Mouse (Mus musculus) heart, embryonic 14.5 days (tissue): ENCODE measurements around the gene Myo18b. TPM values are rescaled to one million over a fixed set of nuclear protein-coding genes. Genes with fewer than 3 reads are reported as not detected.

Experiments used
- ATAC-seq: fragments of 200-750 bp; cut with Nextera tagmentation; 2 replicates; pipeline ENCODE4 v1.8.0; 2017; ENCODE audit warnings: low read depth, moderate TSS enrichment; ENCODE audit not compliant: insufficient number of reproducible peaks, insufficient read depth, low FRiP score
- H3K27ac ChIP-seq, 2 experiments: fragments of 200-500 bp in 1 of 2; fragments of 300-500 bp in 1 of 2; sonication (generic) in 1 of 2; replicated peaks in 1 of 2; 2 replicates each; pipeline ENCODE4 v1.5.1; 2012 to 2014; ENCODE audit warnings: low read depth in 2 of 2, low read length in 2 of 2, control low read depth in 1 of 2, mild to moderate bottlenecking in 1 of 2, mixed read lengths in 1 of 2; ENCODE audit not compliant: control insufficient read depth in 1 of 2, insufficient read depth in 1 of 2
- H3K27me3 ChIP-seq: fragments of 300-500 bp; sonication (generic); 2 replicates; pipeline ENCODE4 v1.6.1; 2014; ENCODE audit warnings: mild to moderate bottlenecking, low read length, control low read depth; ENCODE audit not compliant: control insufficient read depth, insufficient read depth
- H3K36me3 ChIP-seq: fragments of 300-500 bp; sonication (generic); 2 replicates; pipeline ENCODE4 v1.6.1; 2014; ENCODE audit warnings: mild to moderate bottlenecking, control low read depth, low read length, mixed read lengths; ENCODE audit not compliant: control insufficient read depth, insufficient read depth
- H3K4me1 ChIP-seq, 2 experiments: fragments of 200-500 bp in 1 of 2; fragments of 300-500 bp in 1 of 2; sonication (generic) in 1 of 2; 2 replicates each; pipeline ENCODE4 v1.6.1; 2012 to 2014; ENCODE audit warnings: low read length in 2 of 2, control low read depth in 1 of 2, mixed read lengths in 1 of 2; ENCODE audit not compliant: control insufficient read depth in 2 of 2, insufficient read depth in 2 of 2
- H3K4me2 ChIP-seq: fragments of 300-500 bp; sonication (generic); 2 replicates; pipeline ENCODE4 v1.6.1; 2014; ENCODE audit warnings: mild to moderate bottlenecking, low read length
- H3K4me3 ChIP-seq, 2 experiments: fragments of 200-500 bp in 1 of 2; fragments of 300-500 bp in 1 of 2; sonication (generic) in 1 of 2; 2 replicates each; pipeline ENCODE4 v1.5.1; 2012 to 2014; ENCODE audit warnings: low read length in 2 of 2, mild to moderate bottlenecking in 2 of 2, control low read depth in 1 of 2, low read depth in 1 of 2, moderate library complexity in 1 of 2; ENCODE audit not compliant: control insufficient read depth in 1 of 2, insufficient read depth in 1 of 2
- H3K9ac ChIP-seq: fragments of 300-500 bp; sonication (generic); 2 replicates; pipeline ENCODE4 v1.6.1; 2014; ENCODE audit warnings: mild to moderate bottlenecking, low read length
- H3K9me3 ChIP-seq: fragments of 300-500 bp; sonication (generic); 2 replicates; pipeline ENCODE4 v1.6.1; 2016; ENCODE audit warnings: low read length, control low read depth; ENCODE audit not compliant: control insufficient read depth
- WGBS: fragments of 180-500 bp; shearing (Covaris S2); extraction: QIAGEN DNeasy Blood & Tissue Kit; methylation state at CpG from one replicate; pipeline ENCODE4 v1.1.7; 2014; 5-methylcytosine and 5-hydroxymethylcytosine counted together
- polyA plus RNA-seq: library from polyadenylated mRNA; unstranded; fragments of >200 nt; fragmentation: Nextera tagmentation; extraction: Ambion mirVana; gene quantifications from 2 replicates; pipeline ENCODE4 v1.2.1, GENCODE M21; 2014

The Myo18b gene
- polyA plus RNA-seq, 1 experiment from 2014 or later, result 33.6 TPM

- Histone ChIP-seq H3K4me3 (no peak overlapping the region), H3K4me2 (no peak overlapping the region), H3K9me3 (no peaks in the 10 kb centered on the region), H3K9ac (no peak overlapping the region), H3K4me1 (no peaks in the 10 kb centered on the region), H3K27me3 (no peaks in the 10 kb centered on the region), H3K27ac (no peak overlapping the region), H3K36me3 (peaks cover 93% of the 10 kb centered on the region)
- WGBS, result 80% methylated on average over 3 of the region's 3 CpGs
- no peak for ATAC-seq
Observed at GRCm38 (mm10) chr5:112761415-112762075, 134.6 kb downstream of the Myo18b start.

- peaks cover 91% of the 10 kb centered on the region for H3K36me3 ChIP-seq
- no peak overlapping the region for H3K9ac ChIP-seq
- H3K4me3 ChIP-seq, result no peak overlapping the region
- no peak for ATAC-seq
- 13% methylated on average over 10 of the region's 10 CpGs for WGBS
- H3K27me3 ChIP-seq, result no peaks in the 10 kb centered on the region
- H3K4me2 ChIP-seq, result no peak overlapping the region
- no peaks in the 10 kb centered on the region for H3K9me3 ChIP-seq
- no peak overlapping the region for H3K27ac ChIP-seq
- H3K4me1 ChIP-seq, result peaks cover 0 to 2% of the 10 kb centered on the region in 2 experiments; a peak in 1 of 4 replicates
Observed at GRCm38 (mm10) chr5:112755581-112755980, 140.6 kb downstream of the Myo18b start.

GRCm38 (mm10) chr5:112749634-112750033 is 146.5 kb downstream of the Myo18b start:
- ATAC-seq, result no peak
- Histone ChIP-seq H3K4me2 (no peak overlapping the region), H3K27ac (no peak overlapping the region), H3K9me3 (no peaks in the 10 kb centered on the region), H3K4me1 (no peaks in the 10 kb centered on the region), H3K4me3 (no peak overlapping the region), H3K27me3 (no peaks in the 10 kb centered on the region), H3K9ac (no peak overlapping the region), H3K36me3 (peaks cover 61% of the 10 kb centered on the region)
- WGBS, result 64% methylated on average over 5 of the region's 5 CpGs

- no peaks in the 10 kb centered on the region for H3K4me1 ChIP-seq
- no peak overlapping the region for H3K9ac ChIP-seq
- no peaks in the 10 kb centered on the region for H3K27me3 ChIP-seq
- H3K9me3 ChIP-seq, result no peaks in the 10 kb centered on the region
- WGBS, result 52% methylated on average over 21 of the region's 21 CpGs
- peaks cover 61% of the 10 kb centered on the region for H3K36me3 ChIP-seq
- no peak overlapping the region for H3K4me2 ChIP-seq
- ATAC-seq, result no peak
- H3K27ac ChIP-seq, result no peak overlapping the region
- H3K4me3 ChIP-seq, result no peak overlapping the region
Observed at GRCm38 (mm10) chr5:112748001-112748719, 148.0 kb downstream of the Myo18b start.

- peaks cover 62% of the 10 kb centered on the region for H3K36me3 ChIP-seq
- no peaks in the 10 kb centered on the region for H3K4me1 ChIP-seq
- H3K27me3 ChIP-seq, result no peaks in the 10 kb centered on the region
- H3K9me3 ChIP-seq, result no peaks in the 10 kb centered on the region
- H3K27ac ChIP-seq, result no peak overlapping the region
- no peak overlapping the region for H3K4me2 ChIP-seq
- WGBS, result 67% methylated on average over 8 of the region's 8 CpGs
- no peak overlapping the region for H3K4me3 ChIP-seq
- no peak for ATAC-seq
- no peak overlapping the region for H3K9ac ChIP-seq
Observed at GRCm38 (mm10) chr5:112747306-112747930, 148.7 kb downstream of the Myo18b start.

- no peak for ATAC-seq
- Histone ChIP-seq H3K4me3 (no peak overlapping the region), H3K27ac (no peak overlapping the region), H3K9ac (no peak overlapping the region), H3K4me1 (no peaks in the 10 kb centered on the region), H3K36me3 (peaks cover 67% of the 10 kb centered on the region), H3K27me3 (no peaks in the 10 kb centered on the region), H3K9me3 (no peaks in the 10 kb centered on the region), H3K4me2 (no peak overlapping the region)
- 89% methylated on average over 6 of the region's 6 CpGs for WGBS
Observed at GRCm38 (mm10) chr5:112745176-112745575, 151.0 kb downstream of the Myo18b start.

- no peak overlapping the region for H3K4me2 ChIP-seq
- H3K9me3 ChIP-seq, result no peaks in the 10 kb centered on the region
- H3K27ac ChIP-seq, result no peak overlapping the region
- no peak for ATAC-seq
- H3K4me1 ChIP-seq, result no peaks in the 10 kb centered on the region
- no peaks in the 10 kb centered on the region for H3K27me3 ChIP-seq
- 90% methylated on average over 11 of the region's 11 CpGs for WGBS
- H3K9ac ChIP-seq, result no peak overlapping the region
- H3K36me3 ChIP-seq, result peaks cover 68% of the 10 kb centered on the region
- H3K4me3 ChIP-seq, result no peak overlapping the region
Observed at GRCm38 (mm10) chr5:112744571-112744970, 151.6 kb downstream of the Myo18b start.
